Mouse (Mus musculus) brain, adult 10 weeks (tissue): Measurements from ENCODE around the gene Car5a. TPM values are rescaled to one million over a fixed set of nuclear protein-coding genes. Genes with fewer than 3 reads are reported as not detected.

Experiments used
- polyA plus RNA-seq: library from polyadenylated mRNA; stranded (reverse); fragments of 350-450 nt; fragmentation: Illumina TruSeq; extraction: RNeasy Lipid Tissue Mini Kit (QIAGEN cat#74804); gene quantifications from one replicate; pipeline ENCODE4 v1.2.3, GENCODE M21; 2015; ENCODE audit warnings: low read depth, low replicate concordance

Car5a gene
- not detected for polyA plus RNA-seq

DNA sequence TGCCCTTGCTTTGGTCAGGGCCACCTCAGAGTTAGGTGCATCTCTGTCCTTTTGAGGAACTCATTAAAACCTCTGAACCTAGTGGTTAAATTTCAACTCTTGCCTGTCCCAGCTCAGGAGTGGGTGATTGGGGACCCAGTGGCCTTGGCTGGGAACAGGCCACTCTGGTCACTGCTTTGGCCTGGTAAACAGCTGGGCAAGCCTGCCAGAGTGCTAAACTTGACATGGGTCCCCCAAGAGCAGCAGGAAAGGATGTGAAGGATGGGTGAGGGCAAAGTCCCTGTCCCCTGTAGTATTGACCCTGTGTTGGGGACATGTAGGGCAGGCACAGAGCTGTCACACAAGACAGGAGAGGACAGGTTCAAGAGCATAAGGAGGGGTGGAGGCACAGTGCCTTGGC, at the start of gene Car5a:
Gene Car5a (minus strand): TSS at position 74 of the 400 bp plus-strand sequence.

DNA sequence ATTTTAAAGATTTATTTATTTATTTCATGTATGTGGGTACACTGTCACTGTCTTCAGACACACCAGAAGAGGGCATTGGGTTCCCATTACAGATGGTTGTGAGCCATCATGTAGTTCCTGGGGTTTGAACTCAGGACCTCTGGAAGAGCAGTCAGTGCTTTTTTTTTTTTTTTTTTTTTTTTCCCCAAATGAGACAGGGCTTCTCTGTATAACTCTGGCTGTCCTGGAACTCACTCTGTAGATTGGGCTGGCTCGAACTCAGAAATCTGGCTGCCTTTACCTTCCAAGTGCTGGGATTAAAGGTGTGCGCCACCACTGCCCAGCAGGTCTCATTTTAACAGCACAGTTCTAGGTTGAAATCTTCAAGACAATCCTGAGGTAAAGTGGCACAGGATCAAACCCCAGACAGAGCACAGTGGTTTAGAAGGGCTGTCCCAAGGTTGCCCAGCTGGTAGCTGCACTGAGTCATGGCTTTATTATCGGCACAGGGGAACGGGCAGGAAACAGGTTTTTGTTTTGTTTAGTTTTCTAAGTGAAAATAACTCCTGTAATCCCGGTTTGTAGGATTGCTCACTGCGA, 4.6 kb upstream of the Car5a start, which contains the start of gene Banp:
Gene Banp (plus strand): TSS at position 529 of the 579 bp plus-strand sequence.

DNA sequence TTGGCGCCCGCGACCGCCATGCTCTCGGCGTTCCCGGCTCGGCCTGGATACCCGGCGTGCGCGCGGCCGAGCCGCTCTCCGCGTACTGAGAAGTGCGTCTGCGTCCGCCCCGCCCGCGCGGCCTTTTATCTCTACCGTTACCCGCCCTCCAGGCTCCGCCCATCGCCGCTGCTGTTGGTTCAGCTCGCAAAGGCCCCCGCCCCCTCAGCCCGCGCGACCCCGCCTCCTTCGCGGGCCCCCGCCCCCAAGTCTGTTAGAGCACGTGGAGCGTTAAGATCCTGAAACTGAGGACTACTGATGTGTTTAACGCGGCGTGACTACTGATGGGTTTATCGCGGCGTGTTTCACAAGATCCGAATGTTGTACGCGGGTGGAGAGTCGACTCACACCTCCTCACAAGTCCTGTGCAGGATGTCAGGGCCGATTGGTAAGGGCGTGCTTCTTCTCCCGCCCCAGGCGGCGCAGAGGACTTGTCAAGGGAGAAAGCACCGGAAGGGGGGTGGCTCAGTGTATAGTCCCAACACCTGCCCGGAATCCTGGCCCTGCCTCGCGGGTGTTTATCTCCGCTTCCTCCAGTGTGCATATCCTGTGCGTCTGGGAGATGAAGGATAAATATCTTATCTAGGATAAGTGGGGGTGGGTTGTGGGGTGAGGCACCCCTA, 37.0 kb downstream of the Car5a start, which contains the start of gene Slc7a5:
Gene Slc7a5 (minus strand): TSS at position 108 of the 662 bp plus-strand sequence.

Other genes with a start within 250 kb of the Car5a start
- 131 TPM for gene Jph3, start 215.3 kb downstream of the Car5a start, polyA plus RNA-seq
- 27.9 TPM for gene Klhdc4, start 115.3 kb downstream of the Car5a start, polyA plus RNA-seq
- 38.7 TPM for gene Slc7a5, start 37.2 kb downstream of the Car5a start, polyA plus RNA-seq
- gene Banp, start 4.8 kb upstream of the Car5a start, polyA plus RNA-seq = 25.9 TPM